Mouse (Mus musculus): Measurements from ENCODE around the gene Nr1h5.

The Nr1h5 gene

DNA sequence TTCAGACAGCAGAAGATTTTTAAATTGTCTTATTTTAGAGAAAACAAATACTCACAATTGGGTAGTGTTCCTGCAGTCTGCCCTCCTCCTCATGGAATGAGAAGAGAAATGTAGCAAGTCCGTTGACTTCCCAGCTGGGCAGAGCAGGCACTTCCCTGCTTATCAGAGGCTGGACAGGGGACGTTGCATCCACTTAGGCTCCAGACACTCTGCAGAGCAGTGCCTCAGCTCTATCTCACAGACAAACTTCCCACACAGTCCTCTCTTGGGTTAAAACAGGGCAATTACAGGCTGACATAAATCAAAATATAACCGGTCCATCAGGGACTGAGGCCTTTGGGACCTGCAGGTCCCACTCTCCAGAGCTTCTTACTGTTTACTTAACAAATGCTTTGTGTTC is at the start of gene Nr1h5:
Gene Nr1h5, minus strand, starts transcription at position 101 of the 400 bp plus-strand sequence.
- DNase-seq (ENCODE audit: low spot score): peak; percentile 48

DNA sequence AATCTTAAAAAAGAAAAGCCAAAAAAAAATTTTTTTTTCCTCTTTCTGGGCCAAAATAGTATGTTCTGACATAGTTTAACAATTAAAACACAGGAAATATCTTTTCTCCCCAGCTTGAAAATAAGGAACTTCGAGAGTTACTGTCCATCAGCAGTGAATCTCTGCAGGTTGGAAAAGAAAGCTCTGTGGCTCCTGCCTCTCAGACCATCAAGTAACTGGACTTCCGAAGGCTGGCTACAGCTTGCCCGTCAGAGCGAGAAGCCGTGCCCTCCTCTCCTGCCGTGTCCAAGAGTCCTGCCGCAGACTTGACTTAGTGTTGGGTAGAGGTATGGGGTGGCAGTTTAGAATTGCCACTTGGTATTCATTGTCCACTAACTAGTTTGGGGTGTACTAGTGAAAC is 37.7 kb upstream of the Nr1h5 start:
- DNase-seq (ENCODE audit: low spot score): no peak

DNA sequence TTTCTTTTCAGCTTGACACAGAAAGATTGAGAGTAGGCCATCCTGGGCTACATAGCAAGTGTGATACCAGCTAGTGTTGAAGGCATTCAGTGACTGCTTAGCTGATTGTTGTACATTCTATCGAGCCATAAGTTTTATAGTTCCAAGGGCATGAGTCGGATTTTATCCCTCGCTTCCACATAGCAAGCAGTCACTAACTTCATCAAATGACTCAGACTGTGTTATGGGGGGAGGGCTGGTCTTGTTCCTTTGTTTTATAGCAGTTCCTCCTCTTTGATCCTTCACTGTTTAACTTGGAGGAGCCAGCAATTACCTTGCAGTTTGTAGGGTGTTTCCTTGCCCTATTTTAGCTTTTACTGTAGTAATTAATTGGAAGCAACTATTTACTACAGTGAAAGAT is 33.7 kb upstream of the Nr1h5 start:
- DNase-seq (ENCODE audit: low spot score): no peak

DNA sequence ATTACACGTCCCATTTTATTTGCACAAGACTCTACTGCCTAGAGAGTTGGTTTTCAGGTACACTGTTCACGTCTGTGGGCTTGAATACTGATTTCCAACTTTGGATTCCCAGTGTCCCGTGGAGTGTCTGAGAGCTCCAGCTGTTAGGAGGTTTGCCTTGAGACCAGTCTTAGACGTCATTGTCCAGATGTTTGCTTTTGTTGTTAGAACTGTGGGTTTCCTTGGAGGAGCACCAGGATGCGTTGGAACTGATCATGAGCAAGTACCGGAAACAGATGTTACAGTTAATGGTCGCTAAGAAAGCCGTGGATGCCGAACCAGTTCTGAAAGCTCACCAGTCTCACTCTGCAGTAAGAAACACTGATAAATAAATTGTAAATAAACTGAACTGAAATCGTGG is 33.1 kb upstream of the Nr1h5 start:
- no peak for DNase-seq (ENCODE audit: low spot score)

DNA sequence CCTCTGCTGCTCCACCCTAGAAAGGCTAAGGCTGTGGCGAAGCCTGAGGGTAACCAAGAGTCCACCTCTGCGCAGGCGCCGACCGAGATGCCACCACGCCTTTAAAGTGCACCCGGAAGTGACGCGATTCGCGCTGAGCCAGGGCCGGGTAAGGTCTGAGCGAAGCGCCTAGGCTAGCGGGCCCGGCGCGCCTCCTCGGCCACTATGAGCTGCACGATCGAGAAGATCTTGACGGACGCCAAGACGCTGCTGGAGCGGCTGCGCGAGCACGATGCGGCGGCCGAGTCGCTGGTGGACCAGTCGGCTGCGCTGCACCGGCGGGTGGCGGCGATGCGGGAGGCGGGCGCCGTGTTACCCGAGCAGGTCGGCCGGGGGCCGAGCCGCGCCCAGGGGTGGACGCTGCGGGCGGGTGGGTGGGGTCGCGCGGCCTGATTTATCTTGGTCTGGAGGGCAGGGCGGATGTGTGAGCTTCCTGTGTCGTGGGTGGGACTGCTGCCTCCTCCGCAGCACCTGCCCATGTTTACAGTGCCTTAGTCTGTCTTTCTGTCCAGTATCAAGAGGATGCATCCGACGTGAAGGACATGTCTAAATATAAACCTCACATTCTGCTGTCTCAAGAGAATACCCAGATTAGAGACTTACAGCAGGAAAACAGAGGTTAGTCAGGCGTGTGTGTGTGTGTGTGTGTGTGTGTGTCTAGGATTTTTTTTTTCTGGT is 31.8 kb upstream of the Nr1h5 start, which contains the start of gene Sike1:
Gene Sike1, plus strand, starts transcription at position 104 of the 717 bp plus-strand sequence.
- peak; percentile 94 for DNase-seq (ENCODE audit: low spot score)

DNA sequence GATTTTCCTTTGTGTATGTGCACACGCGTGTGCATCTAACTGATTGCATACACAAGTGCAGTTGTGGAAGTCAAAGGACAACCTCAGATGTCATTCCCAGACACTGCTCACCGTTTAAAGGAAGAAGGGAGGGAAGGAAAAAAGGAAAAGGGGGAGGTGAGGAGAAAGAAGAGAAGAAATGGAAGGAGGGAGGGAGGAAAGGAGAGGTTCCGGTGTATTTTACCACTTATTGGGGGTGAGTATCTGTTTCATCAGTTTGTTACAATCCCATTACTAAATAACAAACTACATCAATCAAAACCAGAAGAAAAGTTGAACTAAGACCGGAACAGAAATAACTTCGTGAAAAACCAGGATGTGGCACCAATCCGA is 31.3 kb upstream of the Nr1h5 start:
- DNase-seq (ENCODE audit: low spot score): no peak

DNA sequence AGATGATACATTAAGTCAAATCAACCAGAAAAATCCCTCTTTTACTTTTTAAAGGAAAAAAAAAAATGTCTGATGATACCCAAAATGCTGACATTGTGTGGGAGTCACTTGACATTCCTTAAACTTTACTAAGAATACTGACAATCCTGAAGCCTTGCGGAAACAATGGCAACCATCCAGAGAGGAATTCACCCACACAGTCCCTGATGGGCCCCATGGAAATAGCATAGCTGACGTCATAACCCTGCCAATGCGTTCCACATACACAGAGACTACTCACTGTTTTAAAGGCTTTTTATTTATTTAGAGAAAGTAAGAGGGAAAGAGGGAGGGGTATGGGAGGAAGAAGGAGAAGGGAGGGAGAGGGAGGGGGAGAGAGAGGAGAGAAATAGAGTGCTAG is 29.0 kb upstream of the Nr1h5 start:
- DNase-seq (ENCODE audit: low spot score): no peak

DNA sequence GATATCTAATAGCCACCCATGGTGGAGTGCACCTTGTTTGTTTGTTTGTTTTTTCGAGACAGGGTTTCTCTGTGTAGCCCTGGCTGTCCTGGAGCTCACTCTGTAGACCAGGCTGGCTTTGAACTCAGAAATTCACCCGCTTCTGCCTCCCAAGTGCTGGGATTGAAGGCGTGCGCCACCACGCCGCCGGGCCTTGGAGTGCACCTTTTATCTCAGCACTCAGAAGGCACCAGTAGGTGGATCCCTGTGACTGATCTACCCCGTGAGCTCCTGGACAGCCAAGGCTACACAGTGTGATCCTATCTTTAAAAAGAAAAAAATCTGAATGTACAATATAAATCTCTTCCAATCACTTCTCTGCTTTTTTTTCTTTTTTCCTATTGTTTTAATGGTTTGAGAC is 27.1 kb upstream of the Nr1h5 start:
- no peak for DNase-seq (ENCODE audit: low spot score)

DNA sequence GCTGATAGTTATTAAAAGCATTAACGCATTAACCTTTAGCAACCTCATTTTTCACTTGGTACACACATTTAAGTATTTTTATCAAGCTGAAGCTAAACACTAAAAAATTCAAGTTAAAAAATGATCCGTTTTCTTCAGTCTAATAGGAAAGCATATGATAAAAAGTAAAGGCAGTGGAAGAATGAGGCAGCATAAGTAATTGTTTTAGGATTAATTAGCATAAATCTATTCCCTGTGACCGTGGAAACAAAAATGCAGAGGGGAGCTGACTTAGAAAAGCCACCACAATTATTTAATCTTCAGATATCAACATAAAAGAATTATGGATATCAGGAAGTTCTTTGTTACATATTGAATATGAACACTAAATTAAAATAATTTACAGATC is 16.4 kb upstream of the Nr1h5 start:
- DNase-seq (ENCODE audit: low spot score): no peak

DNA sequence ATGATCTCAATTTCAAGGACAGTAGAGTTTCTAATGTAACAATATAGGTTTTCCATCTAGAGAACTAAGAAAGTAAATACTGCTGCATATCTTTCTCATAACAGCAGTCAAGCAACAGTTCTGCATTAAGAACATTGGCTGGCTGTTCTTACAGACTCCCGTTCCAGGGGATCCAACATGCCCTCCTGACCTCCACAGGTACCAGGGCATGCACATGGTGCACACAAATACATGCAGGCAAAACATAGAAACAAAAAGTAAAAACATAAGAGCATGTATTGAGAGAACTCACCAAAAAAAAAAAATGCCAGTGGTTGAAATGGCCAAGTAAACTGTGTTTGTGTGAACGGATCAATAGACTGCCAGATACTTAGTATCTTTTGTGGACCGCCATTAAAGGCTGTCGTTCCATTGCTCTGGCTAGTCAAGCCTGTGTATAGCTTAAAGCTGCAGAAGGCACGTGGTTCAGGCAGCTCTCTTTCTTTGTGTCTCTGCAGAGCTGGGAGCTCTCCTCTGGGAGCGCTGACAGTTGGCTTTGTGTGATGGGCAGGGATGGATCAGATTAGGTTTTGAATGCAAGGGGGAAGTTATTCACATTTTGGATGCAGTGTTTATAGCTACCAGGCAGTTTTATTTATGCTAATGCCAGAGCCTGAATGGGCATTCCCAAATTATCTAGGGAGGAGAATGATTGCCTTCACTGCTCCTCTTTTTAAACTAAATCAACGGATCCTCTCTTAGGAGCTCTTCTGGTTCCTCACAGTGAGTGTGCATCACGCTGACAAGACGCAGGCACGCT is 15.8 kb upstream of the Nr1h5 start:
- DNase-seq (ENCODE audit: low spot score): peak; percentile 61

DNA sequence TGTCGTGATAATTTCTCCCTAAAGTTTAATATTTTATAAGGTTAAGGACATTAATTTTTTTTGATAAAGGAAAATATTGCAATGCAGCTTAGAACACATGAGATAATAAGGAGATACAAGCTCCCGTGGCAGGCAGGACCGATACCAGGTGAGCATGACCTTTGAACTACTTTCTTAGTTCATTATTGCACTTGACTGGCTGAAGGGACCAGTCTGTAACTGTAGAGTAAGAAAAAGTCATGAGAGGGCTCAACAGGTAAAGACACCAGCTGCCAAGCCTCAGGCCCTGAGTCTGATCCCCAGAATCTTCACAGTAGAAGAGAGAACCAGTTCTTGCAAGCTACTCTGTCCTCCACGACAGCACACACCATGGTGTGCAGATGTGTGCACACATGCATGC is 13.0 kb upstream of the Nr1h5 start:
- DNase-seq (ENCODE audit: low spot score): no peak

DNA sequence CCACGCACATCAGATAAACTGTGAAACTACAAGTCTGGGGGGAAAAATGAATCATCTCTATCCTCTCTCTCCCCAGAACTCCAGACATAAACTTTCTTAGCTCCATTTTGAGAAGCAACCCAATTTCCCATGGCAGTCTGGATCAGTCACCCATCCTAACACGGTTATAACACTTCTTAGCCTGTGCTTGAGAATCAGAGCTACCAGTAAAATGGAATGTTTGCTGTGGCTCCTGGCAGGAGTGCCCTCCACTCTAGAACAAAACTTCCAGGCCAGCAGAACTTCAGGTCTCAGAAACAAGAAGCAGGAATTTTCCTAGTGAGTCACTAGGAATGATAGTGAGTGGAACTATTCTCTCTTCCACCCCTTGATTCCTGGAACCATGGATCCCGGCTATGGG is 6.6 kb upstream of the Nr1h5 start:
- DNase-seq (ENCODE audit: low spot score): no peak

DNA sequence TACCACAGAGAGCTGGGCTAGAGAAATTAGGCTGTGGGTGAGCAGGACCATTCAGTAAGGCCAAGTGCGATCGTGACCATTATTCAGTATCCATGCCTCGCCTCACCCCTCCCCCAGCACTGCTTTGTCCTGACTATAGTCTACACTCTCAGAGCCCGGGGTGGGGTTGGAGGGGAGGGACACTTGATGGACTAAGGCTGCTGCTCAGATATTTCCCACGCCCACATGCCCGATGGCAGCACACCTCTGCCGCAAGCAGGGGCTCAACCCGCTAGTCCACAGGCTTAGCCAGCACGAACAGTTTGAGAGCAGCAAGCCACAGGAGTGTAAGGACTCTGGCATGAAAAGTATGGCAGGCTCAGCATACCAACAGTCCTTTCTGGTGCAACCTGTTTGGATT is 6.1 kb upstream of the Nr1h5 start:
- DNase-seq (ENCODE audit: low spot score): no peak

DNA sequence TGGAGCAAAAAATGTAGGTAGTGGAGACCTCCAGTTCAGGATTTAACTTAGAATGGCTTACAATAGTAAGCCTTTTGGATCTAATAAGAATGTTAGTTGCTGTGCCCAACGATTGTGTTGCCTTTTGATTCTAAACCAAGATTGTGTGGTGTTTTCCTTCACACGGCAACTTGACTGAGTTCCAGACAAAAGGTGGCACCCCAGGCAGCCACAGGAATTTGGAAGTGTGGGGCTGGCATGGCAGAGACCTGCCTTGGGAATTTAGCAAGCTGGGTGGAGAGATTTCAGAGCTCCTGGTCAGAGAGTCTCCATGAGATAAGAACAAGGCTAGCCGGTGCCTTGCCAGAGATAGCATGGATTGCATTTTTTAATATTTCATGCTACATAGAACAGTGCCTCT is 8.3 kb downstream of the Nr1h5 start:
- DNase-seq (ENCODE audit: low spot score): no peak

DNA sequence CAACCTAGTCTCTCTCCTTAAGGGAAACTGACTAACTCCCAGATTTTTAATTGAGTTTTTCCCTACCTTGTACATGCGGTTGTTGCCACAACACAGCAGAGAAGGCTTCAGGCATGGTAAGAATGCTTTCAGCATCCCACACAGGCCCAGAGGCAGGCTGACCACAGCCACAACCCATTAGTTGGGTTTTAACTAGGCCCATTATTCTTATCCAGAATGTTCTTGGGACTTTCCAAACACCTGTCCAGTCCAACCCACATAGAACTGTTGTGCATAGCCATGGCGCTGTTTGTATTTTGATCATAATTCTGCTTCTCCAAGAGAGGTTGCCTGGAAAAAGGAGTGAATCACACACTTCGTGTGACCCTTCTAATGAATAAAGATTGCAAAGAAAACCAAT is 8.8 kb downstream of the Nr1h5 start:
- no peak for DNase-seq (ENCODE audit: low spot score)

DNA sequence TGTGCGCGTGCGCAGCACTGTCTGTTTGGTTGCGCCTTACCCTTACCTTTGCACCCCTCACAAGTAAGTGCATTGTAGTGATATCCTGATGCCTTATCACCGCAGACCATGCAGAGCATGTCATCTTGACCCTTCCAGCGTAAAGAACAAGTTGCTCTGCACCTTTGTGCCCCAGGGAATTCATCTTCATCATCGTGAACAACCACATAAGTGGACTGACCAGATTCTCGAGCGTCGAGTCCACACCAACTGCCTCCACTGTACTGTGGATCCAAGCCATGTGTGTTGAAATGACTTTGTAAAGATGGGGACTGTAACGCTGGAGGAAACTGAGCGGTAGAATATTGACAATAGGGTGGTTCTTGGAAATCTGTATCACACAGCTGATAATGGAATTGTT is 9.5 kb downstream of the Nr1h5 start:
- DNase-seq (ENCODE audit: low spot score): no peak

DNA sequence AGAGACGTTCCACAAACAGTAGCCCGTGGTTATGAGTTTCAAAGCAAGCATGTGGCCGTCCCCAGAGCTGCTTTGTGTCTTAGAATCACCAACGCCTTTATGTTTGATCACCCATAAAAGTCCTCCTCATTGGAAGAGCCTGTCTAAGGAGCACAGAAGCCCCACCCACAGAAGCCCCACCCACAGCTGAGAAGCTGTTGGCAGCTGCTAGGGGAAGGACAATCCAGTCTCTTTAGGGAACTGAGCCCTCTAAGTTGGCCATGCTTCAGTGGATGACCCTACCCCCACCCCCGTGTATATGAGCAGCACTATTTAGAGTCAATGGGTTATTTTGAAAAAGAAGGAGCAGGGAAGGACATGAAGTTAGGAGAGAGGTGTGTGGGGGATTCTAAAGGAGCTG is 17.1 kb downstream of the Nr1h5 start:
- no peak for DNase-seq (ENCODE audit: low spot score)

DNA sequence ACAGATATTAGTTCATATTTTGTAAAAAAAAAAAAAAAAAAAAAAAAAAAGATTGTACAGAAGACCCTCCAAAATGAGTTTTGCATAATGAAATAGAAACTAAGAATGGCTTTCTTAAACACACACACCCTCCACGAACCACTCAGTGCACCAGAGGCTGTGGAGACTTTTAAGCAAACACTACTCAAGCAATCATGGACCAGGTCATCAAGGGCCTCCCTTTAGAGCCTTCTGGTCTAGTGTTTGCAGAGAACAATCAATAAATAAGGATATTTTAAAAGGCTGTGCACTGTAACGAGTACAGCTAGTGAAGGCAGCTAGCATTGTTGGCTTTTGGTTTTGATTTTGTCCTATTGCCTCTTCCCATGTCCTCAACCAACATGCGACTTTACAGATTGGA is 17.6 kb downstream of the Nr1h5 start:
- DNase-seq (ENCODE audit: low spot score): no peak

DNA sequence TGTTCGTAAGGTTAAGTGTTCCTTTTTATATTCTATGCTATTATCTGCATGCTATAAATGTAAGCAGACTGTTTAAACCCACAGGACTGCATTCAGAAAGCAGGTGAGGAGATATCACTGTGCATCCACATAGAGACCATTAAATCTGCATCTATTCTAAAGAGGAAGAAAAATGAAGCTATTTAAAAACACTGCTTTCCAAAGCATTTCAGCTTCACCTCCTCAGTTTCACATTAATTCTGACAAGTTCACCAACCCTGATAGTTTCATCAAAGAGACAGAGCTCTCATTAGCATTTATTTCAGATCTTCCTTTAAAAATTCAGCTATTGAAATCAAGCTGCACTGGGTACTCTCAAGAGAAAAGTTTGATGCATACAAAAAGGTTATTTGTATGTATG is 25.8 kb downstream of the Nr1h5 start:
- DNase-seq (ENCODE audit: low spot score): no peak

DNA sequence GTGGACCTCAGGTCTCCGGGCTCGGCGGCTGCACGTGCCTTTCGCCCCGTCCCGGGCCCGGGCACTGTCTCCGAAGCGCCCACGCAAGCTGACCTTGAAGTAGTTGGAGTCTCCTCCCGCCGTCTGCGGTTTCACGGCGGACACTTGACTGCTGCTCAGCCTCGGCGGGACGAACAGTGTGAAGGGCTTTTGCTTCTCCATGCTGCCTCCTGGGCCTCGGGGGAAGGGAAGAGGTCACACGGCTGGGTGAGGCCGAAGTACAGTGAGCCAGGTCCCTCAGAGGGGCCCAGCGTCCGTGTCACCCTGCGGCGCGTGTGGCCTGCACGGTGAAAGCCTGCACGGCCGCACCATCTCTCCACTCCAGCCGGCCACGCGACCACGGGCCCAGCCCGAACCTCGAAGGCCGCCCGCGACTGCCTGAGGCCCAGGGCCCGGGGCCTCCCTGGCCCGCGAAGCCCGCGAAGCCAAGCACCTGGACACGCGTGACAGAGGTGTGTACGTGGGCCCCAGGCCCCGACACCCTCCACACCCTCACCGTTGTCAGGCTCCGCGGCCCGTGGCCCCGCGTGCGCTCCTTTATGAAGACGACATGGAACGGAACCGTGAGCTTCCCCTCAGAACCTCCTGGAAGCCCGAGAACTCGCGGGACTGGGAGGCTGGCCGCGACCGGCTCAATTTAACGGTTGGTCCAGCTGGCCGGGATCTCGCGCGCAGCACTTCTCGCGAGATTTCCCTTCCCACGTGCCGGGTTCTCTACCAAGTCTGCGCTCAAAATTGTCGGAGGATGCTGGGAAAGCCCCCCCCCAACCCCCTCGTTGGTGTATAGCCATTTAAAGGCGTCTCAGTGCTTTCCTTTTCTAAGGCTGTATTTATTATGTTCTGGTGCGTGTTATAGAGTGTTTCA is 28.2 kb downstream of the Nr1h5 start, which contains the start of gene Sycp1:
Gene Sycp1, minus strand, starts transcription at position 650 of the 904 bp plus-strand sequence.
- peak; percentile 93 for DNase-seq (ENCODE audit: low spot score)

DNA sequence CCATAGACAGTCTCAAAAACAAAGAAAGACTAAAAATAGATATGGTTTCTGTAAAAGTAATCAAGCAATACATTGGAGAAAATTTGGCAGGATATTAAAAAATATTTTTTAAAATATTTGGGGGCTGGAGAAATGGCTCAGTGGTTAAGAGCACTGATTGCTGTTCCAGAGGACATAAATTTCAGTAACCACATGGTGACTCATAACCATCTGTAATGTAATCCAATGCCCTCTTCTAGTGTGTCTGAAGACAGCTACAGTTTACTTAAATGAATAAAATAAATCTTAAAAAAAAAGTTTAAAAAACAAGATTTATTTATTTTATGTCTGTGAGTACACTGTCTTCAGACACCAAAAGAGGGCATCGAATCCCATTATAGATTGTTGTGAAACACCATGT is 64.8 kb downstream of the Nr1h5 start:
- no peak for DNase-seq (ENCODE audit: low spot score)

All from testis, postnatal 14 days (tissue).